Mouse (Mus musculus) liver, embryonic 14.5 days (tissue): ENCODE data around the gene Rbm34.

Experiments used
- CTCF ChIP-seq: IDR thresholded peaks from 2 replicates; pipeline ENCODE4 v1.5.1; 2016; ENCODE audit warnings: antibody characterized with exemption, low read depth, control low read depth
- EP300 ChIP-seq: IDR thresholded peaks from 2 replicates; pipeline ENCODE4 v1.6.1; 2016; ENCODE audit warnings: antibody characterized with exemption, low read depth

DNA sequence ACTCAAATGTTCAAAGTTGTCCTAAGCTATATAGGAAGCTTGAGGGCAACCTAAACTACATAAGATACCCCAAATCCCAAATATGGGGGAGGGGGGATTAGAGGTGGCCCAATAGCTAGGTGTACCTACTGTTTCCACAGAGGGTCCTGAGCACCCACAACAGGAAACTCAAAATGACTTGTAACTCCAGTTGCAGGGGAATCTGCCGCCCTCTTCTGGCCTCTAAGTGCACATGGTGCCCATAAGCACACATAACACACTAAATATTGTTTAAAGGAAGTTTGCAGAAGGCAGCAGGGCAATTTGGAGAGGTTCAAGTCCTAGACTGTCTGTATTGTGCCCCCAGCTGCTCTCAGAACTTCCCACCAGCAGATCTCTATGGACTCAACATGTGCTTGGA, 43.8 kb downstream of the Rbm34 start:
- TF ChIP-seq CTCF (peak; percentile 53), EP300 (no peak)
